Mouse (Mus musculus): Measurements from ENCODE around the gene Cisd1.
"Not testable (repeated sequence)": the region's sequence is repeated elsewhere in the genome, so short reads cannot be mapped to it uniquely, and the experiment has no call there.

Cisd1 gene

GRCm38 (mm10) chr10:71344579-71345143, at the start of gene Cisd1:
Cisd1 (minus strand) TSS chr10:71344954.
- peak; percentile 80 for DNase-seq (ENCODE audit: low spot score)

- no peak for DNase-seq (ENCODE audit: low spot score)
These were observed 44.6 kb upstream of the Cisd1 start for GRCm38 (mm10) chr10:71389311-71389710.

- DNase-seq (ENCODE audit: low spot score), result no peak
These were observed 39.6 kb upstream of the Cisd1 start for GRCm38 (mm10) chr10:71384159-71385044.

- not testable (repeated sequence) for DNase-seq (ENCODE audit: low spot score)
These were observed 38.8 kb upstream of the Cisd1 start for GRCm38 (mm10) chr10:71383552-71383924.

GRCm38 (mm10) chr10:71382858-71383551, 38.3 kb upstream of the Cisd1 start:
- DNase-seq (ENCODE audit: low spot score), result no peak

GRCm38 (mm10) chr10:71382109-71382508, 37.4 kb upstream of the Cisd1 start:
- no peak for DNase-seq (ENCODE audit: low spot score)

- no peak for DNase-seq (ENCODE audit: low spot score)
These were observed 36.8 kb upstream of the Cisd1 start for GRCm38 (mm10) chr10:71381471-71382033.

GRCm38 (mm10) chr10:71380406-71380805, 35.7 kb upstream of the Cisd1 start:
- DNase-seq (ENCODE audit: low spot score), result no peak

- no peak for DNase-seq (ENCODE audit: low spot score)
These were observed 31.3 kb upstream of the Cisd1 start for GRCm38 (mm10) chr10:71376014-71376413.

- DNase-seq (ENCODE audit: low spot score), result no peak
These were observed 29.0 kb upstream of the Cisd1 start for GRCm38 (mm10) chr10:71373706-71374105.

GRCm38 (mm10) chr10:71371881-71372280, 27.1 kb upstream of the Cisd1 start:
- DNase-seq (ENCODE audit: low spot score), result no peak

- no peak for DNase-seq (ENCODE audit: low spot score)
These were observed 24.7 kb upstream of the Cisd1 start for GRCm38 (mm10) chr10:71369466-71369865.

- DNase-seq (ENCODE audit: low spot score), result no peak
These were observed 23.6 kb upstream of the Cisd1 start for GRCm38 (mm10) chr10:71368128-71368940.

GRCm38 (mm10) chr10:71363858-71364257, 19.1 kb upstream of the Cisd1 start:
- no peak for DNase-seq (ENCODE audit: low spot score)

GRCm38 (mm10) chr10:71363440-71363839, 18.7 kb upstream of the Cisd1 start:
- no peak for DNase-seq (ENCODE audit: low spot score)

GRCm38 (mm10) chr10:71361836-71362562, 17.2 kb upstream of the Cisd1 start:
- DNase-seq (ENCODE audit: low spot score), result no peak

- no peak for DNase-seq (ENCODE audit: low spot score)
These were observed 16.3 kb upstream of the Cisd1 start for GRCm38 (mm10) chr10:71361044-71361443.

- no peak for DNase-seq (ENCODE audit: low spot score)
These were observed 10.2 kb upstream of the Cisd1 start for GRCm38 (mm10) chr10:71354947-71355346.

- no peak for DNase-seq (ENCODE audit: low spot score)
These were observed 9.1 kb upstream of the Cisd1 start for GRCm38 (mm10) chr10:71353850-71354249.

GRCm38 (mm10) chr10:71351301-71351700, 6.5 kb upstream of the Cisd1 start:
- no peak for DNase-seq (ENCODE audit: low spot score)

- DNase-seq (ENCODE audit: low spot score), result no peak
These were observed 4.5 kb upstream of the Cisd1 start for GRCm38 (mm10) chr10:71349290-71349689.
